In the genomic region with DNA sequence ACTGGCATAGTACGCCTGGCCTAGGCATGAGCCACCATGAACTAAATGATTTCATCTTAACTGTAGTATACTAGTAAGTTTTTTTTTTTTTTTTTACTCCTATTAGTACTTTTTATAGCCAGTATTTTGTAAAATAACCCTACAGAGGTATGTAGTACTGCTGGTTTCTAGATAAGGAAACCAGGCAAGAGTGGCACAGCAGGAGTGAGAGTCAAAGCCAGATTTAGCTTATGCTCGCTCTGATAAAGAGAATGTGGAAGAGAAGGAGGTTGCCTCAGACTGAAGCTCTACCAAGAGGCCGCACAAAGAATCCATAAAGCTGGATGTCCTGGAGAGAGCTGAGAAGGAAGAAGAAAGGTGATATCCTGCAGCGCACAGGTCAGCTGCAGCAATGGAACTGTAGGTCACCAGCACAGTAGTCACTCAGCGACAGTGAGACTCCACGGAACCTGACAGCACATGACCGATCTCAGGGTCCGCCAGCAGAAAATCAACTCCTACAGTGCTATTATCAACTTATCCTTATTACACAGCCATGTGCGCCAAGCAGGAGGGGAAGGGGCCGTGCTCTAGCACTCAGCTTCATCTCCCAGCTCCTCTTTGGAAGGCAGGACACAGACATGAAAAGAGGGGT, we compare ENCODE assay signal across 17 mouse cellular contexts. TPM values are rescaled to one million over a fixed set of nuclear protein-coding genes. Genes with fewer than 3 reads are reported as not detected.
"Had no signal": no experiment of that assay in that cellular context is flagged by ENCODE, and none has a peak within 500 bp of the region (broad histone marks: within the 10 kb centered on the region; RNA-seq: fewer than 3 reads in every experiment).

No protein-coding gene starts in this region.

- H3K27ac ChIP-seq: kidney, postnatal 0 days; layer of hippocampus, adult 2 months; liver, embryonic 13.5 days; midbrain, embryonic 12.5 days; neural tube, embryonic 13.5 days; stomach, embryonic 15.5 days had no signal

- H3K4me2 ChIP-seq: liver, embryonic 13.5 days; midbrain, embryonic 12.5 days; neural tube, embryonic 13.5 days; stomach, embryonic 15.5 days had no signal

- H3K4me3 ChIP-seq: layer of hippocampus, adult 2 months; liver, embryonic 13.5 days; midbrain, embryonic 12.5 days; myocyte; neural tube, embryonic 13.5 days; stomach, embryonic 15.5 days had no signal

- H3K4me1 ChIP-seq: liver, embryonic 13.5 days; midbrain, embryonic 12.5 days; stomach, embryonic 15.5 days had no signal

- H3K9me3 ChIP-seq: liver, embryonic 13.5 days; neural tube, embryonic 13.5 days; stomach, embryonic 15.5 days had no signal

- DNase-seq: layer of hippocampus, adult 9-11 months; liver, embryonic 13.5 days; lung, adult 2 months; lung, postnatal 14 days; lung, postnatal 4 days; retina, postnatal 1 day; right cerebral cortex, postnatal 25 days; spleen, adult 18-20 months; thymus, postnatal 25 days had no signal

- H3K27me3 ChIP-seq: liver, embryonic 13.5 days; midbrain, embryonic 12.5 days; neural tube, embryonic 13.5 days; stomach, embryonic 15.5 days had no signal

- H3K36me3 ChIP-seq: liver, embryonic 13.5 days had no signal

- H3K9ac ChIP-seq: liver, embryonic 13.5 days; midbrain, embryonic 12.5 days; neural tube, embryonic 13.5 days; stomach, embryonic 15.5 days had no signal

- ATAC-seq: midbrain, embryonic 16.5 days had no signal

RNA-seq across cellular contexts. Expression of gene Jam3, which starts 14.7 kb away (rescaled TPM):
- total RNA-seq: megakaryocyte-erythroid progenitor cell, adult 5-6 weeks had no signal
